Mouse (Mus musculus) heart, postnatal 0 days (tissue): ENCODE data around the gene Agtrap.
"Not testable (repeated sequence)": the region's sequence is repeated elsewhere in the genome, so short reads cannot be mapped to it uniquely, and the experiment has no call there.

Experiments used
- CTCF ChIP-seq: IDR thresholded peaks from 2 replicates; pipeline ENCODE4 v1.5.1; 2016; ENCODE audit warnings: antibody characterized with exemption, control low read depth, low read depth
- EP300 ChIP-seq: IDR thresholded peaks from 2 replicates; pipeline ENCODE4 v1.6.1; 2016; ENCODE audit warnings: antibody characterized with exemption, low read depth

- not testable (repeated sequence) for TF ChIP-seq CTCF, EP300
These were observed 44.5 kb downstream of the Agtrap start for GRCm38 (mm10) chr4:148043327-148043726.
